Mouse (Mus musculus) cerebellum, adult 11-12 months (tissue): Measurements from ENCODE around the gene Hist1h3g.
A peak's percentile ranks its signal among the peaks of the same experiment; 100 is the strongest.

Experiments
- DNase-seq: peaks from one replicate; pipeline ENCODE4 v3.0.0; 2022

The Hist1h3g gene

DNA sequence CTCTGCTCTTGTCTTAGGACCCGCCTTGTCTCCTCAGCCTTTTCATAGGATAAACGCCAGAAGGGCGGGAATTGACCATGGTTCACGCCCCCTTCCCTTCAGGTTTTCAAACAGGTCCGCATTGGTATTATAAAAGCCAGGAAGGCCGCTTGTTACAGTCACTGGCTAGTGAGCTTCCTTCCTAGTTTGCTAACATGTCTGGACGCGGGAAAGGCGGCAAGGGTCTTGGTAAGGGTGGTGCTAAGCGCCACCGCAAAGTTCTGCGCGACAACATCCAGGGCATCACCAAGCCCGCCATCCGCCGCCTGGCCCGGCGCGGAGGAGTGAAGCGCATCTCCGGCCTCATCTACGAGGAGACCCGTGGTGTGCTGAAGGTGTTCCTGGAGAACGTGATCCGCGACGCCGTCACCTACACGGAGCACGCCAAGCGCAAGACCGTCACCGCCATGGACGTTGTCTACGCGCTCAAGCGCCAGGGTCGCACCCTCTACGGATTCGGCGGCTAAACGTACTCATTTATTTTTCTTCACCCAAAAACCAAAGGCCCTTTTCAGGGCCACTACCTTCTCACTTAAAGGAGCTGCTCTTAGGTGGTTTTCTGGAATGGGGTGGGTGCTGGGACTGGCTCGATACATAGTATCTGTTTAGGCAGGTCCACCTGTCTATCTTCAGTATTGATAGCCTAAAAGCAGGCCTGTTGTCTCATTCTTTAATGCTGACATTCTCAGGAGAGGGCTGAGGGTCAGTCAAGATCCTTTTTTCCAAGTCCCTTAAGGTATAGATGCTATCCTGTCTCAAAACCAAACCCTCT, 46.4 kb downstream of the Hist1h3g start, which contains the start of gene Hist1h4d:
Gene Hist1h4d, plus strand, starts transcription at position 191 of the 811 bp plus-strand sequence.
- peak; percentile 96 for DNase-seq

DNA sequence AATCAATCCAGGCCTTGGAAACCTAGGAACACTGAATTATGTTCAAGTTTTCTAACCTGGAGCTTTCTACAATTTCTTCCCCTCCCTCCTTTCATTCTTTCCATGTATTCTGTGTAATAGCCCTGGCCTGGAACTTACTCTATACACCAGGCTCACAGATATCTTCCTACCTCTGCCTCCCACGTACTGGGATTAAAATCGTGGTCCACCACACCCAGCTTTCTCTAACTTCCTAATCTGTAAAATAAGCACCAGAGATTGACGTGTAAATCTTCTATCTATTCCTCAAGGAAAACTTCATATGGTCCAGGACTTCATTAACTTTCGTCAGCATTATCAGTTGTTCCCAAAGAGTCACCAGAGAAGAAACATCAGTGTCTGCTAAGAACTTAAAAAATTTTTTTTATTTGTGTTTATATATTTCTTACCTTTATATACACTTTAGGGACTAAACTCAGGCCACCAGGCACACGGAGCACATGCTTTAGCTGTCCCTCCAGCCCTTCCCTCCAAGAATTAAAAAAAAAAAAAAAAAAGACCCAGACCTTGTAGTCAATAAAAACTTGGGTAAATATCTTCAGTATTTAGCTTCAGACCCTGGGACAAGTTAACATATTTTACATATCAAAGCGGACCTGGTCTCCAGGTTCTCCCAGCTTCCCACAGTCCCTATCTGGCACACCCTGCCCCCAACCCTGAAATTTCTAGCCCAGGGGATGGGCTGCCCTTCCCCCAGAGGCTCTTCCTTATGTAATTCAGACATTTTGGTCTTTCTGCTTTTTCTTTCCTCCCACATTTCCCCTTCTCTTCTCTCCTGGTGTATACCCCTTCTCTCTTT, 47.2 kb downstream of the Hist1h3g start:
- DNase-seq, result no peak

- DNase-seq, result no peak
Measured at GRCm38 (mm10) chr13:23583387-23584068, 48.3 kb downstream of the Hist1h3g start.

DNA sequence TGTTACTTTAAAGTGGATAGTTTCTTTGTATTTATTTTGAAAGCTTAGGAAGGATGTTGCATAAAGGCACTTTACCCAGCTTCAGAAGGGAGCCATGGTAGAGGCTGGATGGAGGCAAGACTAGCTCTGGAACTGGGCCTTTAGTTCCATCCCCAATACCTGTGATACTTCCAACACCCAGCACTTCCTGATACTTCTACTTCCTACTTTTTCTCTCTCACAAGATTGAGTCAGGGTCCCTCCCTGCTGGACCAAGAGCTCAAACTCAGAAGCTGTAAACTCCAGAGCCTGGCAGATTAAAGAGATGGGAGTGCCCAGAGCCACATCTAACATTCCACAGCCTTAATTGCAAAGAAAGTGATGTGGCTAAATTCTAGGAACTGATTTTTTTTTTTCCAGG, 49.1 kb downstream of the Hist1h3g start:
- DNase-seq, result no peak

GRCm38 (mm10) chr13:23585029-23585441, 49.8 kb downstream of the Hist1h3g start:
- no peak for DNase-seq
